Mouse (Mus musculus): ENCODE measurements around the gene Rapgef1.
A peak's percentile ranks its signal among the peaks of the same experiment; 100 is the strongest.
"Not testable (repeated sequence)": the region's sequence is repeated elsewhere in the genome, so short reads cannot be mapped to it uniquely, and the experiment has no call there.

The Rapgef1 gene

DNA sequence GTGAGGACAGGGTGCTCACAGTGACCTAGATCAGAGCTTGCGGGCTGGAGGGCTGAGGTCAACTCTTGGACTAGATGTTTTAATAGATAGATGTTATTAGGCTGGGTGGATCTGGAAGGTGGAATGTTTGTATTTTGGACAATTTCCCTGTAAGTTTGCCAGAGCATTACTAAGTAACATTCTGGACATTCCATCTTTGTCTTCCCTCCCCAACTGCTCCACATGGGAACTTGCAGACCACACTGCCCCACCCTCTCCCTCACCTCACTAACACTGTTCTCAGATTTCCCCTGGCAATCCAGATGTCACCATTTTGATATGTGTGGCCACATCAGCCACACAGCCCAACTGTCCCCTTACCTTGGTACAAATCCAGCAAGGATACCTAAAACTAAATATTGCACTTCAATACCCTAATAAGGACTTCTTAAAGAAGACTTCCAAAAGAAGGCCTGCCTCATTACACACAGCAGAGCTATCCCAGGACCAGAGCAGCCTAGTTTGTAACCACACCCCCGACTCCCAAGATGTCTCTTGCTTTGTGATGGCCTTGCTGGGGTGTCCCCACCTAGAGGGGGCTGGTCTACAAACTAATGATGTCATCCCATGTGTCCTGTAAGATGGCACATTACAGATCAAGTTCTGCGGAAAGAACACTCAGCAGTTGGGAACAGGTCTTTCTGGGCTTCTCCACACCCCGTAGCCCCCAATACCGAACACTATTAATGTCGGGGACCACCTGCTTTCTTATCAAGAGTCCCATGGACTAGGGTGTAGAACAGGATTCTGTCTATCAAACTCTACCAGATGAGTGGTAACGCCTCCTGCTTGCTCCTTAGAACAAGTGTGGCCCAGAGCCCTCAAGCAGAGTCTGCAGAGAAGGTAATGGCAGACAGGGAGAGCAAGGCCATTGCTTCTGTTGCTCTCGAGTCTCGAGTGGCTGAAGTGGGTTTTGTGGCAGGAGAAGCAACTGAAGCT is 83.9 kb downstream of the Rapgef1 start:
- DNase-seq (ENCODE audit: low spot score in 2 of 2): no peak

DNA sequence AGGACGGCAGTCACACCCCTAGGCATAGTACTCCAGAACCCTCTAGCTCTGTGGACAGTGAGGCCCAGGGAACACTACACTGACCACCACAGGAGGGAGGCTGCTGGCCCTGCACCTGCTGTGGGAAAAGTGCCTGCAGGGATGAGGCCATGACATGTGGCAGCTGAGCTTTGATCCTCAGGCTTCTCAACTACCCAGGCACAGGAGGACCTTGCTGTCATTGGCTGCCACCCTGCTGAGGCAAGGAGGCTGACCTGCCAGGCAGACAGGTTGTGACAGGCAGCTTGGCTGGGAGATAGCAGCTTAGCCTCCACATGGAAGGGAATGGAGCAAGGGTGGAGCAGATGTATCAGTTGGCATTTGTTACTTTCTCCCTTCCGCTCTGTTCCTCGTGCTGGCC is 86.0 kb downstream of the Rapgef1 start:
- DNase-seq (ENCODE audit: low spot score in 2 of 2): no peak

GRCm38 (mm10) chr2:29706726-29707620 is 87.5 kb downstream of the Rapgef1 start:
- DNase-seq (ENCODE audit: low spot score in 2 of 2): no peak

GRCm38 (mm10) chr2:29707731-29708130 is 88.2 kb downstream of the Rapgef1 start:
- no peak for DNase-seq (ENCODE audit: low spot score in 2 of 2)

- not testable (repeated sequence) for DNase-seq (ENCODE audit: low spot score in 2 of 2)
Observed at GRCm38 (mm10) chr2:29708209-29708608, 88.7 kb downstream of the Rapgef1 start.

GRCm38 (mm10) chr2:29711038-29711437 is 91.5 kb downstream of the Rapgef1 start:
- no peak for DNase-seq (ENCODE audit: low spot score in 2 of 2)

GRCm38 (mm10) chr2:29711877-29712276 is 92.4 kb downstream of the Rapgef1 start:
- no peak for DNase-seq (ENCODE audit: low spot score in 2 of 2)

- no peak for DNase-seq (ENCODE audit: low spot score in 2 of 2)
Observed at GRCm38 (mm10) chr2:29713501-29713900, 94.0 kb downstream of the Rapgef1 start.

- DNase-seq (ENCODE audit: low spot score in 2 of 2): peak; percentile 36 to 42
Observed at GRCm38 (mm10) chr2:29714127-29714526, 94.6 kb downstream of the Rapgef1 start.

DNA sequence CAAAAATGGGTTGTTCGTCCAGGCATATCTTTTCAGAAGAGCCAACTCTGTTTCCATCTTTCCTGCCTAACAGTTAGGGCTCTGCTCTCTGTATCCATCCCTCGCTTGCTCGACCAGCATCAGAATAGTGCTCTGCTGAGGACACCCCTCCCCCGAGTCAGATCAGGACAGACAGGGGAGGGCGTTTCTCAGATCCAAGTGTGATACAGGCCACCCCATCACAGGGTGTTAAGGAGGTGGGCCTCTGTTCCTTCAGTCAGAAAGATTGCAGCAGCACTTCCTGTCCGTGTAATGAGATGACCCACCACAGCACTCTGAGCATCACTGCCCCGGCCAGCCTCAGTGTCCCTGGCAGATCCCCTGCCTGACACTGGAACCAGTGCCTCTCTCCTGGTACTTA is 96.6 kb downstream of the Rapgef1 start:
- DNase-seq (ENCODE audit: low spot score in 2 of 2): no peak

GRCm38 (mm10) chr2:29716691-29717090 is 97.2 kb downstream of the Rapgef1 start:
- peak in 1 of 2 experiments; percentile 27 for DNase-seq (ENCODE audit: low spot score in 2 of 2)

- no peak for DNase-seq (ENCODE audit: low spot score in 2 of 2)
Observed at GRCm38 (mm10) chr2:29718581-29718980, 99.1 kb downstream of the Rapgef1 start.

DNA sequence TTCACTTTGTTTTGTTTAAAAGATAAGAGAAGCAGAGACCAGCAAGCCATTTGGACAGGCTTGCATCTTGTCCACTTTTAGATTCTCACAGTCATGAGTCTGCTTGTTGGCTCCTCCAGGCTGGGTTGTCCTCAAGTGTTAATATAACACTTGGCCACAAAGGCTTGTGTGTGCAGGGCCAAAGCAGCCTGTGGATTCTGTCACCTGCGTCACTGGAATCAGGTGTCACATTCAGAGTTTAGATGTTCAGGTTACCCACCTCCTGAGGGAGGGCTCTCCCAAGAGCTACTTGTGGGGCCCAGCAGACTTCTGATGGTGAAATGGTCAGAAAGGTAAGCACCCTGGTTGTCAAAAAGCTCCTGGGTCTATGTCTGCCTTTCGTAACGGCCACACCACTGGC is 103.6 kb downstream of the Rapgef1 start:
- DNase-seq (ENCODE audit: low spot score in 2 of 2): no peak

DNA sequence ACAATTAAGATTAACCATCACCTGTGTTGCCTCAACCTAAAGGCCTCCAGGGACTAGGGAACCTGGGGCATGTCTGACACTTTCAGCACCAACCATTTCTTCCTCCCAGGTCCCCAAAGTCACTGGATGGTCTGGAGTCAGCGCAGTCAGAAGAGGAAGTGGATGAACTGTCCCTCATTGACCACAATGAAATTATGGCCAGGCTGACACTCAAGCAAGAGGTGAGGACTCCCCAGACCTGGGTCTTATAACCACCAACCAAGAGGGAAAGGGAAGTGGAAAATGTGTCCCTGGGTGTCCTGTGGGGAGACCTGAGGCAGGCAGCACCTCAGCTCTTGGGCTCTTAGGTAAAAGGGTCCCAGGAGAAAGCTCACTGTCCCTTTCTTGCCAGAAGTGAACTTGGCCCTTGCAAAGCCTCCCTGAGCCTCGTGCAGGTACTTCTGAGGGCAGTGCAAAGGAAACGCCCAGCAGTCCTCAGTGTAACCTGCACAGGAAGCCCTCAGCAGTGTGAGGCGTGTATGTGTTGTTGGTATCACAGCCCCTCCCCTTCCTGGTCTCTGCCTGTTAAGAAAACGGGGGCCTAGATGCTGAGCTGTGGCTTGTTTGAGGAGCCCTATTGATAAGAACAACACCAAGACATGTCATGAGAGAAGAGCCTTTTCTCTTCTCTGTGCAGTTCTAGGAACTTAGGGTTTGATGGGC is 105.3 kb downstream of the Rapgef1 start:
- no peak for DNase-seq (ENCODE audit: low spot score in 2 of 2)

- DNase-seq (ENCODE audit: low spot score in 2 of 2): no peak
Observed at GRCm38 (mm10) chr2:29729500-29729899, 110.0 kb downstream of the Rapgef1 start.

DNA sequence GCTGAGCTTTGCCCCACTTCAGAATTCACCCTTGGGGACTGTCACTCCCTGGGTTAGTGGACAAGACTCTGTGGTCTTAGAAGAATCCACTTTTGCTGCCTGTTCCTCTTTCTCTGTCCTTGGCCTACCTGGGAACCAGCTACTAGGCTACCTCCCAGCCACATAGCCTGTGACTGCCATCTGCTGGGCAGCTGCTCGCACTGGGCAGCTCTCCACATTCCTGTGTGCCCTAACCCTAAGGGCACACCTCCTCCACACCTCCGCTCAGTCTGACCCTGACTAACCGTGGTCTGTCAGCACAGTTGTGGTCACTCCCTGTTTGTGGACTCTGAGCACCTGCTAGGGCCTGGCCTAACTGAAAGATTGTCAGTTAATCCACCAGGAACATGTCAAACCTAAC is 112.0 kb downstream of the Rapgef1 start:
- DNase-seq (ENCODE audit: low spot score in 2 of 2): no peak

DNA sequence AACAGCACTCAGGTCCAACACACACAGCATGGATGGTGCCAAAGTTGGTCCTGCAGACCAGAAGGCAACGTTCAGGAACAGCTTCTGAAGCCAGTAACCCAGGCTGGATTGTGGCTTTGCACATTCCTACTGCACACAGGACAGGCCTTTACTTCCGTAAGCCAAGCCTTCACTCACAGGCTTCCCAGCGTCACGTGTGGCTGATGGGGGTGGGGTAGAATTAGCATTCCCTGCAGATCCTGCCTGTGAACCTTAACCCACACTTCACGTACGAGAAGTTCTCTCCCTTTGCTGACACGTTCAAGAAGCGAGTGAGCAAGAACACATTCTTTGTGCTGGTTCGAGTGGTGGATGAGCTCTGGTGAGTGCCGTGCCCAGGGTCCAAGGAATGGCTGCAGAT is 113.0 kb downstream of the Rapgef1 start:
- DNase-seq (ENCODE audit: low spot score in 2 of 2): no peak

GRCm38 (mm10) chr2:29733348-29733747 is 113.8 kb downstream of the Rapgef1 start:
- DNase-seq (ENCODE audit: low spot score in 2 of 2): no peak

- no peak for DNase-seq (ENCODE audit: low spot score in 2 of 2)
Observed at GRCm38 (mm10) chr2:29735708-29736107, 116.2 kb downstream of the Rapgef1 start.

- no peak for DNase-seq (ENCODE audit: low spot score in 2 of 2)
Observed at GRCm38 (mm10) chr2:29737209-29737925, 117.8 kb downstream of the Rapgef1 start.

DNA sequence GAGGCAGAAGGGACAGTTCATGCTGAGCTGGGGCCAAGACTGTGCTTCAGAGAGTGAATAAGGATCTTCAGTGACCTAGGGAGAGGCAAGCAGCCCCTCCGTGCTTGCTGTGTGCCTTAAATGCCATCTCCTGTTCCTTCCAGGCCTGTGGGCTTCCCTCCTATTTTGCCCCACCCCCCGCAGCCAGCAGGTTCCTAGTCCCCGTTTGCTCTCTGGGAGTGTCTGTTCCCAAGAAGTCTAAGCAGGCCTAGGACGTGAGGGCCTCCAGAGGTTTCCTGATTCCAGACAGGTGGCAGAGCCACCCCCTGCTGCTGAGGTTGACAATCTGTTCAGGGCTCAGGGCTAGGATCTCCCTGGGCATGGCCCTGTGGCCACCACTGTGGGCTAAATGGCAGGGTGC is 119.3 kb downstream of the Rapgef1 start:
- DNase-seq (ENCODE audit: low spot score in 2 of 2): no peak
